Mouse (Mus musculus): ENCODE data around the gene Spata32.

The Spata32 gene

GRCm38 (mm10) chr11:103217790-103218516 is at the start of gene Spata32:
Gene Spata32, minus strand, starts transcription at chr11:103218432.
- DNase-seq = peak; percentile 90

GRCm38 (mm10) chr11:103267346-103268219 is 49.4 kb upstream of the Spata32 start, which contains the start of gene Map3k14:
Gene Map3k14, minus strand, starts transcription at chr11:103267472.
- peak; percentile 100 for DNase-seq

GRCm38 (mm10) chr11:103266729-103267345 is 48.6 kb upstream of the Spata32 start:
- DNase-seq = no peak

GRCm38 (mm10) chr11:103265856-103266255 is 47.6 kb upstream of the Spata32 start:
- no peak for DNase-seq

GRCm38 (mm10) chr11:103265211-103265610 is 47.0 kb upstream of the Spata32 start:
- no peak for DNase-seq

GRCm38 (mm10) chr11:103264427-103265005 is 46.3 kb upstream of the Spata32 start:
- DNase-seq = no peak

- no peak for DNase-seq
Measured at GRCm38 (mm10) chr11:103263551-103263950, 45.3 kb upstream of the Spata32 start.

- no peak for DNase-seq
Measured at GRCm38 (mm10) chr11:103262412-103263267, 44.4 kb upstream of the Spata32 start.

- no peak for DNase-seq
Measured at GRCm38 (mm10) chr11:103261671-103262411, 43.6 kb upstream of the Spata32 start.

- no peak for DNase-seq
Measured at GRCm38 (mm10) chr11:103260515-103261192, 42.4 kb upstream of the Spata32 start.

- DNase-seq = no peak
Measured at GRCm38 (mm10) chr11:103260034-103260433, 41.8 kb upstream of the Spata32 start.

- no peak for DNase-seq
Measured at GRCm38 (mm10) chr11:103257938-103258481, 39.8 kb upstream of the Spata32 start.

- no peak for DNase-seq
Measured at GRCm38 (mm10) chr11:103253605-103254004, 35.4 kb upstream of the Spata32 start.

GRCm38 (mm10) chr11:103252380-103252779 is 34.1 kb upstream of the Spata32 start:
- DNase-seq = no peak

- DNase-seq = no peak
Measured at GRCm38 (mm10) chr11:103250324-103250723, 32.1 kb upstream of the Spata32 start.

- DNase-seq = no peak
Measured at GRCm38 (mm10) chr11:103249509-103249908, 31.3 kb upstream of the Spata32 start.

- DNase-seq = no peak
Measured at GRCm38 (mm10) chr11:103248837-103249236, 30.6 kb upstream of the Spata32 start.

GRCm38 (mm10) chr11:103247504-103248177 is 29.4 kb upstream of the Spata32 start:
- peak; percentile 64 for DNase-seq

- DNase-seq = no peak
Measured at GRCm38 (mm10) chr11:103246731-103247290, 28.6 kb upstream of the Spata32 start.

Measured in cerebellum, adult 9-11 months (tissue).